Mouse (Mus musculus): ENCODE data around the gene Slbp.

The Slbp gene

DNA sequence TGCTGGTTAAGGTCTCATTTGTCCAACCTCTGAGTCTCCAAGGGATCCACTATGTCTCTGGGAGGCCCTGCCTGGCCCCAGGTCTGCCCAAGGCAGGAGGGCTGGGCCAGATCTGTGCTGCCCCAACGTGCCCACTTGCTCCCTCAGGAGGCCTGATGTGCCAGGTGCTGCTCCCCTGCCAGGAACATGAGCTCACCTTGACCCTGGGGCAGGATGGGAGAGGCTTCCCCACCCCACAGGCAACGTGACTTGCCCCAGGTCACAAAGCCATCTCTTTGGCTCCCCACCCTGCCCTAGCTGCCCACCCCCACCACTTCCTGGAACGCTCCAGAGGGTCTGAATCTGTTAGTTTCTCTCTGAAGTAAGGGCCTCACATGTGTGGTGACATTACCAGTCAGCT is 28.7 kb upstream of the Slbp start:
- no peak for DNase-seq (ENCODE audit: low spot score)

DNA sequence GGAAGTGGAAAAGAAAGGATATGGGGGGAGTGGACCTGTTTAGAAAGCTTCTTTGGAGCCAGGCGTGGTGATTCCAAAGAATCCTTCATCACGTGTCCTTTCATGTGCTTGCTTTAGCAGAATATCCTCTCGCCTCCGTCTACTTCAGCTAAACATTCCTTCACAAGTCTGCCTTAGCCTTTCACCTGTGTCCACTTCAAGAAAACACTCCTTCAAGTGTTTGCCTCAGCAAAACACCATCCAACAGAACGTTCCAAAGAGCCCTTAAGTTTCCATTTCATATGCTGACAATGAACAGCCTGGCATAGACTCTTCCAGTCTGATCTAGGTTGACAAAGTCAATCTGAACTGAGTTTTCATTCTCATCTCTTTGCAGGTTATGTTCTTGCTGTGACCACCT is 25.9 kb upstream of the Slbp start:
- no peak for DNase-seq (ENCODE audit: low spot score)

DNA sequence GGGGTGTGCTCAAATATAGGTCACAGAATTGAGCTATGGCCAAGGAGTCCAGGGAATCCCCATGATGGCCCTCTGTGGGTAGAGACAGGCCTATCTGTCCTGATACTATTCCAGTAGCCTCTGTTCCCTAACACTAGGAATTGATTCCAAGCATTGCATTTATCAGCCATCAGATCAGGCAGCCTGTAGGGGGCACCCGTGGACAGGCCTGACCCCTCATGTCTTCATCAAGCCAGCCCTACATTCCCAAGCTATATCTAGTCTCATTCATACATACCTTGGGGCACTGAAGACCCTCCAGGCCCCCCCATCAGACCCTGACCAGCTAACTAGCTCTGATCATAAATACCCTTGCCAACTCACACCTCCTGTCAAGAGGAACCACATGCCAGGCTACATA is 23.6 kb upstream of the Slbp start:
- DNase-seq (ENCODE audit: low spot score), result no peak

DNA sequence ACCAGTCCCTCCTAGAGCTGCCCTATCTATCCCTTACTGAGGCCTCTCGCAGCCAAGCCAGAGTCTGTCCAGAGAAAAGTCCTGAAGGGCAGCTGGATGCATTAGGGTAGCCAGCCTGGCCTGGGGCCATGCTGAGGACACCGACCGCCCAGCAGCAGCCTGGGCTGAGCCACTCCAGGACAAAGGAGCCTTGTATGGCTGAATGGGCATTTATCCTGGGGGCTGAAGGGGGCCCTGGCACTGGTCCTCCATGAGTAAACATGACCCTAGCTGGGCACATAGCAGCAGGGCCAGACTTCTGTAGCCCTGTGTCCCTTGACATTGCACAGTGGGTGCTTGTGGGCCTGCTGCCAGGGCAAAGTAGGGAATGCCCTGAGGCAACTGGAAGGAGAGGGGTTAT is 22.1 kb upstream of the Slbp start:
- DNase-seq (ENCODE audit: low spot score), result no peak

DNA sequence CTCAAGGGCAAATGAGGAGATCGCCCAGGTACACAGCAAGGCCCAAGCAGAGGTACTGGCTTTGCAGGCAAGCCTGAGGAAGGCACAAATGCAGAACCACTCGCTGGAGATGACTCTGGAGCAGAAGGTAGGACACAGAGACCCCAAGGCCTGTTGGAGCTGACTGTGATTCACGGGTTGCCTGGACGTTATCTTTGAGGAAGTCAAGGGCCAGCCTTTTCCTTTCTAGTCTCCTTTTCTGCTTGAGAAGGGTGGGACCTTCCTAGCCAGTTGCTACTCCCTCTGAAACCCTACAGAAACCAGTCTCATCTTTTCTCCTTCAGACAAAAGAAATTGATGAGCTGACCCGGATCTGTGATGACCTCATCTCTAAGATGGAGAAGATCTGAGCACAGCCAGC is 19.3 kb upstream of the Slbp start:
- DNase-seq (ENCODE audit: low spot score), result no peak

DNA sequence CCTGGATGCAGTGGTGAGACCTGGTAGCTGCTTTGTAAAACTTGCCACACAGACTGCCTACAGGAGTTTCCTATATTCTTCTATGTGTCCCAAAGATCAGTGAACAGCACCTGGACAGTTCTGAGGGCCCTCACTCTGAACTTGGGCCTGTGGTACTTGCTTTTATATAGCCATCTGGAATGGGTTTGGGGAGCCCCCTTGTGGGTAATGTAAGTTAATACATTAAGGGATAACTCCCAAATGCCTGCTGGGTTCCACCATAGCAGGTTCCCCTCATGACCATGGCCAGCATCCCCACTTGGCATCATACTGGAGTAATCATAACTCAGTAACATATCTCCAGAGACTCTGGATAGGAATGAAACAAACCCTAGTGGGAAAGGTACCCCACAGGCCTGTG is 15.8 kb upstream of the Slbp start:
- DNase-seq (ENCODE audit: low spot score), result no peak

DNA sequence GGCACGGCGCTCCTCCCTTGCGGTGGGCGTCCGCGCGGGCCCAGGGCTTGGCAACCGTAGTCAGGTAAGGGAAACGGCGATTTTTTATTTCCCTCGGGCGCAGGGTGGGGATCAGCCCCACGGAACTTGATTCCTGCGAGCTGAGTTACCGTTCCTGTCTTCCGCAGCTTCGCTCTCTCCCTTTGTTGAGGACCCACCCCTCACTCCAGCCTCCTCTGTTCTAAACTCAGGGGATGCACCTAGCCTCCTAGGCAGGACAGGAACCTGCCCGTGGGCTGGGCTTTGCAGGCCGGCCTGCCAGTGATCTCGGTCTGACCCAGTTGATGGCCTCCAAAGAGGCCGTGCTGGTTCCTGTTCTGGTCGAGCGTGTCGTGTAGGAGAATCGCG is 6.3 kb upstream of the Slbp start:
- DNase-seq (ENCODE audit: low spot score), result no peak

DNA sequence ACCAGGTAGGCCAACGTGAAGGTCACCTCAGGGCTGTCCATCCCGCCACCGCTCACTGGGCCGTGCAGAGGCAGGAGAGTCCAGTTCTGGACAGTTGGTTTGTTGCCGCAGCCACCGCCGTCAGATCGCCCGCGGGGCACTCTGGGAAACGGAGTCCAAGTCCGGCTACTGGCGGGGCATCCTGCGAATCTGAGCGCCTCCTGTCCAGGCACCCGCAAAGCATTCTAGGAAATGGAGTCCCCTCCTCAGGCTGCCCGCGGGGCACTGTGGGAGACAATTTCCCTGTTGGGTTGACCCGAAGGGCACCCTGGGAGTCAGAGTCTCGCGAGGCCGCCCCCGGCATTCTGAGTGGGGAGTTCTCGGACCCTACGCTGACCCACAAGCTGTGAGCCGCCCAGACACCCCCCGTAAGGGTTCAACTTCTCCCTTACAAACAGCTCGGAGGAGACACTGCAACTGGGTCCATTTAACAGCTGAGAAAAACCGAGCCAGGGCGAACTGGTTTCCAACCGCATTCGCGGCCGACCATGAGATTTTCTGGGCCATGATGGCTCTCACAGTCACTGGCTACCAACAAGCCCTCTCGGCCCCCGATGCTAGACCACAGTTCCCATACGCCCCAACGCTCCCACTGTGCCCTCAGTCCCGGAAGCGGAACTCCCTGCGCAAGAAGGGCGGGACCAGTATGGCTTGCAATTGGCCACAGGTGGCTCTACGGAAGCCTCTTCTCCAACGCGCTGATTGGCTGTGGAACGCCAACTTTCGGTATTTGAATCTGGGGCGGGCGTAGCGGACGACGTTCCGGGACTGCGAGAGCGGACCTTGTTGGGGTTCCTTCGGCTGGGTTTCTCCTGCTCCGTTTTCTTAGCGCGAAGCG is 5.7 kb upstream of the Slbp start, which contains the start of the genes Tacc3 and Tmem129:
Gene Tacc3 (plus strand): TSS at position 342 of the 877 bp plus-strand sequence.
Gene Tmem129 (minus strand): TSS at position 630 of the 877 bp plus-strand sequence.
- DNase-seq (ENCODE audit: low spot score), result peak; percentile 98

DNA sequence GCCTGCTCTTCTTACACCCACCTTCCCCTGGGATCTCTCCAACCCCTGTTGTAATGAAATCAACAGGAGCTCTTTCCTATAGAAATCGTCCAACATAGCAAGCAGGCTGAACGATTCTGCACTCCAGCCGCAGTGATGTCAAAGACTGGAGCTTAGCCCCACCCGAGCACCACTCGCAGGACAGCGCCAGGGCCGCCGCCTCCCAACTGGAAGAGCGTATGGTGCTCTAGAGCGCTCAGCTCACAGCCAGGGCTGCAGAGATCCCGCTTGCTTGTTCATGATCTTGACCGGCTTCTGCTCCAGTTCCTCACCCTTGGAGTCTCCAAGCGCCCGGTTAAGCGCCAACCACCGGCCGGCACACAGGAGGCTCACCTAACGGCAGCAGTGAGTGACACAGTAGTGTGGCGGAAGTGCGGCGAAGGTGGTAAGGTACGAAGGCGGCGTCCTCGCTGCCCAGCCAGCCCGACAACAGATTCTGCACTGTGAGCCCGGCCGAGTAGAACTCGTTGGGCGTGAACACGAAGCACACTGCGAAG is 4.9 kb upstream of the Slbp start:
- DNase-seq (ENCODE audit: low spot score), result no peak

DNA sequence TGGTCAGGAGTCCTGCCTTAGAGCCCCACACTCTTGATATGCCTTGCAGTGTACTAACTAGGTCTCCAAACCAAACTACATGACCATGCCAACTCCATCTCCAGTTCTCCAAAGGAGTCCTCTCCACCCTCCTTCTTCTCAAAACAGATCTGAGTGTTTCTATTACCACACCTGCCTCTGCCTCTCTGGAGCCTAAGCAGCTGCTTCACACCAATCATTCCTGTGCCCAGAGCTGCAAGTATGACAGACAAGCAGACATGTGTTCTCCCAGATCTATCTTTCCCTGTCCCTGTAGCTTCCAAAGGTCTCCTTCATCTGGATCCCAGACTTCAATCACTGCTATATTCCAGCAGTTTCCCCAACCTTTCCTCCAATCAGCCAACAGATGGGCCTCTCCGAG is 4.4 kb upstream of the Slbp start:
- DNase-seq (ENCODE audit: low spot score), result no peak

DNA sequence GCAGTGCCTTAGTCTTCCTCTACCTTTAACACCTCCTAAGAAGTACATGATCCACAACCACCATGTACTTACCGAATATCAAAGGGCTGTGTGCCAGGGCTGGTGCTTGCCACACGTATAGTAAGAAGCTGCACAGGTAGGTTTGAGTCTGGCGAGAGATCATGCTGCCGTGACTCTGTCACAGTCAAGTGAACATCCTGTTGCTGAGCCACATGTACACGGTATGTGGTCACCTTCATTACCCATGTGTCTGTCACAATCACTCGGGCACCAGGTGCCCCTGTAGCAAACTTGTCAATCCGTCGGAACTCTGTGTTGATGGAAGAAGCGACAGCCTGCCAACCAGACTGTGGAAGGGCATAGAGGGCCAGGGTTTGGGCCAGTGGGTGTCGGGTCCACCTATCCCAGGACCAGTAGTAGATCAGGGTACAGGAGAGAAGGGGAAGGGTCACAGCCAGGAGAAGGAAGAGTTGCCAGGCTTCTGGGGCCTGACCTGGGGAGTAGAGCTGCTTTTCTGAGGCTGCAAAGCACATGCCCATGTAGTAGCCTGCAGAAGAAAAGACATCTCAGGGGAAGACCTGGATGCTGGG is 3.0 kb upstream of the Slbp start:
- no peak for DNase-seq (ENCODE audit: low spot score)

DNA sequence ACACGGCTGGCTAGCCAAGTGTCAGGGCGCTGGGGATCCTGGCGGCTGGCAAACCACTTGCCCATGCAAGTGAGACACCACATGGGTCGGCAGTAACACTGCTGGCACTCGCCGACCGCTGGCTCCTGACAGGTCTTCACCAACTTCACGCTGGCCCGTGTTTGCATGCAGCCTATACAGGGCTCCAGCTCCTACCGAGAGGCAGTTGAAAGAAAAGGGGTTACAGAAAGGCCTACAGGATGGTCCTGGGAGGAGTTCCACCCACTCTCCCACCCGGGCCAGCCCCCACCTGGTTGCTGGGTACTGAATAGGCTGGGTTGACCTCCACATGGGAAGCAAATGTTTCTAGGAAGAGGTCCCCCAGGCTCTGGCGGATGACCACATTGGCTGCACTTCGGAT is 2.0 kb upstream of the Slbp start:
- DNase-seq (ENCODE audit: low spot score), result no peak

DNA sequence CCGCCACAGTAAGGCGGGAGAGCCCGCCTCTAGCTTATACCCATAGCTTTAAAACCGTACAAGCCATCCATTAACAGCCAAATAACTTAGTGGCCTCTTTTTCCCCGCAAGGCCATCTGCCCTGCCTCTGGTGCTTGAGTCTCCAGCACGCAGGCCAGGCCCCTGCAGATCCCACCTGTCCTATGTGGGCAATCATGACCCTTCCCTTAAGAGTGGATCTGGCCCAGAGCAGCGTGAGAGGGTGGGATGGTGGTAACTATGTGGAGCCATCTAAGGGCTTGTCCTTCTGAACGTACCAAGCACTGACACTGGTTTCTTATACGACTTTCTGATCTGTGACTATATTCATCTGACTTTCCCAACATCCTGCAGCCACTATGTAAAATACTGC is 404 bp upstream of the Slbp start:
- no peak for DNase-seq (ENCODE audit: low spot score)

DNA sequence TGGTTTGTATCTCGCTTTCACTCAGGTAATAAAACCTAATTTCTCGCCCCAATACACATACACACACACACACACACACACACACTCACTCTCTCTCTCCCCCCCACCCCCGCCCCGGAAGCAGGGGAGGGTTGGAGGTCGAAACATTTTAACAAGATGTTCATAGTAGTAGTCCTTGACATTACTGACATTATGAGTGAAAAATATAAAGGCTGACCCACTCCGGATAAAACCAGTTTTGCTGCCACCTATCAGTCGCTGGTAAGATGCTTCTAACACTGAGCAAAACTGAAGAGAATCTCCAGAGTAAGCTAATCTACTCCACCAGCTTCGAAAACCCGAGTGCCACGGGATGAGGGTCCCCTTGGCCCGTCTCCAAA is 843 bp downstream of the Slbp start:
- DNase-seq (ENCODE audit: low spot score), result no peak

DNA sequence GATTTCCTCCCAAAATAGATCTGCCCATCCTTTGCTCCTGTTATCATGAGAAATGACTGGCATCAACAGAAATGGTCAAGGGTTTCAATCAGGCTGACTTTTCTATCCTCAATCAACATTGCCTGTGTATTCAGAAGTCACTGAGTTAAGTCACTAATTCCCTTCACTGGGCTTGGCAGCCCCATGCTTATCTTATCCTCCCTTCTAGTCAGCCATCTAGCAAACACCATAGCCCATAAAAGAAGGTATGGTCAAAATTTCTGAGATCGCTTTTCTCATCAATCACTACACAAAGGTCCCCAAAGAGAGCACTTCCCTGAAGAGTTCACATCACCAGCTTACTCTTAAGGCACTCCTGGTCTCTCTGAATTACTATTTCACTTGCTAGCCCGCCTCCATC is 1.4 kb downstream of the Slbp start:
- DNase-seq (ENCODE audit: low spot score), result no peak

DNA sequence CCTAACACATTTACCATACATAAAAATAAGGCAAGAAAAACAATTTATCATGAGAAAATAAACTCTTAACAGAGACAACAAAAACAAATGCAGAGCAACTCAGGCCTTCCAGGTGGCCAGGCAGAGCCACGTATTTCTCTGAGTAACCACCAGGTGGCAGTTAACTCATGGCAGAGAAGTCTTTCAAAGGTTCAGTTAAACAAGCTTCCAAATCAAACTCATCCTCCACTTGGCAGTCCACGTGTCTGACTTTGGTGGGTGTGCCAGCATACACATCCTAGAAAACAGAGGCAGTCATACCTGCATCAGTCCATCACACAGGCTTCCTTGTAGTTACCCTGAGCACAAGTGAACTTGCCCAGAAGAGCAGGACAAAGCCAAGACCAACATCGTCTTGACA is 11.7 kb downstream of the Slbp start:
- DNase-seq (ENCODE audit: low spot score), result no peak

DNA sequence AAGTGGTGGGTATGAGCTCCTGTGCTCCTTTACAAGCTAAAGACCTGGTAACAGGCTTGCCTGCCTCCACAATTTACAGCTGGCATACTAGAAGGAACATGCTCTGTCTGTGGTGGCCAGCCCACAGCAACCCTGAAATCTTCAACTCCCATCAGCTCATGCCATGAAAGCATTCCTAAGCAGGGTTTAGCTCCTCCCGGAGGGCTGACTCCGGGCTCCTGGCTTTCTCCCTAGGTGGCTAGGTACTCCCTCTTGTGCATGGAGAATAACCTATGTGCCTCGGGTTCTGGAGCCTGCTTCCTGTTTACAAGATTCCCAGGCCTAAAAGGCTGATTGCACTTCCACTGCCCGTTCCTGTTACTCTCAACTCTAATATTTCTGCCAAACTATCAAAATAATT is 13.5 kb downstream of the Slbp start:
- no peak for DNase-seq (ENCODE audit: low spot score)

DNA sequence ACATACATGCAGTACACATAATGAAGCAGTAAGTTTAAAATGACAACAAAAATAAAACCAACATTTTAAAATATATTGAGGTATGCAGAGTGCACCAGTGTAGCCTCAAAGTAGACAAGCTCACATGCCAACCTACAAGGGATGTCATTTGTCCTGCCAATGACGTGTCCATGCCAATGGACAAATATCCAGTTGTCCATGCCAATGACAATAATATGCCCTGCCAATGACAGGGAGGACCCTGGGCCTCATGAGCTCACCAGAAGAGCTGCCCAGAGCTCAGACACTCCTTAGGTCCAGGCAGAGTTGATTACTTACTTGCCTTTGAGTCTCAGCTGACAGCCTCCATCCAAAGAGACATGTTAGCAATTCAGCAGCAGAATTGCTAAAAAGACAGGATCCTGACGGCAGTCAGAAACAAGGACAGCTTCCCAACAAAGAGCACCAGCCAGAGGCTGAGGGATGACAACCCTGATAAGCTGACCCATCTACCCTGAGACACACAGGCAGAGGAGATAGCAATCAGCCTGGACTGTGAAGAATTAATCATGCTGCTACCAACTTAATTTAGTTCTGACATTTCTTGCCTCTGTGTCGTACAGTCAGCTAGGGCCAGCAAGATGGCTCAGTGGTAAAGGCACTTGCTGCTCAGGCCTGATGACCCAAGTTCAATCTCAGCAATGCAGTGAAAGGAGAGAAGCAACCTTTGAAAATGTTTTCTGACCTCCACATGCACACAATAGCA is 14.6 kb downstream of the Slbp start:
- DNase-seq (ENCODE audit: low spot score), result no peak

DNA sequence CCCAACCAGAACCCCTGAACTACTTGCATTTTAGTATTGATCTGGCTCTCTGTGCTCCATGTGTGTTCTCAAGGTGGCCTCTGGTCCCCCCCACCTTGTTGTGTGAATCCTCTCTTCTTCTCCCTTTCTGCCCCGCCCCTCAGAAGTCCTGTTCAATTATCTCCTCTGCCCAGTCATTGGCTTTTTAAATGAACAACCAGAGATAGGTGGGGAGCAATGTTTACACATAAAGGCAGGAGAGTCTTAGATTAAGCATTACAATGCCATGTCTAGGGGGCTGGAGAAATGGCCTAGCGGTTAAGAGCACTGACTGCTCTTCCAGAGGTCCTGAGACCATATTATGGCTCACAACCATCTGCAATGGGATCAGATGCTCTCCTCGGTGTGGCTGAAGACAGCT is 17.0 kb downstream of the Slbp start:
- DNase-seq (ENCODE audit: low spot score), result no peak

DNA sequence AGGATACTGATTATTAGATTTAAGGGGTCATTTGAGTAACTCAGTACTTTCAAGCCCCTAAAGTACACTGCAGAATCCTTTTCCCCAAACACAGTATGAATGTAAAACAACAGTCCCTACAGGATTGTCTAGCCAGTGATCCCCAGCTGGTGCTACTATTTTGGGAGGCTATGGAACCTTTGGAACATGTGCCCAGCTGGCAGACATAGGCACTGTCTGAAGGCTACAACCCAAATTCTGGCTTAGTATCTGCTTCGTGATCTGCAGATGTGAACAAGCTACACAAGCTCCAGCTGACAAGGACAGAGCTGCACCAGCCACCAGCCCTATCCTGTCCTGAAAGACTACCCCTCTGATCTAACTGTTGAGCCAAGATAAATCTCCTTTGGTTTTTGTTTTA is 19.8 kb downstream of the Slbp start:
- DNase-seq (ENCODE audit: low spot score), result no peak

DNA sequence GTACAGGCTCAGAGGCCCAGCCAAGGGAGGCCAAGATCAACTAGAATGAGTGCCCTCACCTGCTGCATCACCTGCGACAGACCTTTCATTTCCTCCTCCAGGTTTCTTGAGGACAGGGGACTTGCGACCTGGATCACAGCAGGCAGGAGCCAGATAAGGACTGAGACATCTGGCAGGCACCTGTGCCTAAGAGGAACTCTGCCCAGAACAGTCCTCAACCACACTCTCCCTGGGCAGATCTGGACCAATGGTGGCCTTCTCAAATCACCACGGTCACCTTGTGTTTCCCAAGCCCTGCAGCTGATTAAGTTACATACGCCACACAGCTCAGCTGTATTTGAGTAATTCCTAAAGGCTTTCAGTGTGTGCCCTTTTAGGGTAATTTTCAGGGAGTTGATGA is 21.8 kb downstream of the Slbp start:
- no peak for DNase-seq (ENCODE audit: low spot score)

DNA sequence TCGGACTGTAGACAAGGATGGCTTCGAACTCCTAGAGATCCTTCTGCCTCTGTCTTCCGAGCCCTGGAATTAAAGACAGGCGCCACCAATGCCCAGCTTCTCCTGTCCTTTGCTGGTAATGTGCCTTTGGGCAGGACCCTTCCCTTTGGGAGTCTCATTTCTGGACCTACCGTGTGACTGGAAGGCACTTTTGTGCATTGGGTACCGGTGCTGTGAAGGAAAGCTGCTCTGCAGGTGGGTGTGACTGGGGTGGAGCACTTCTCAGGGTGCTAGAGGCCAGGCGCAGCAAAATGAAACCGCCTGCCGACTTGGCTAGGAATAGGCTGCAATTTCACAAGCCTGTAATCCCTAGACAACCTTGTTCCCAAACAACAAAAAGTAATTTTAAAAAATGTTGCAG is 22.3 kb downstream of the Slbp start:
- no peak for DNase-seq (ENCODE audit: low spot score)

Measured in ovary, adult 18-20 months (tissue).